In genomic region chr4:151985886-151986285, GRCm38 (mm10) we compare ENCODE assay signal across 10 mouse cellular contexts. TPM values are rescaled to one million over a fixed set of nuclear protein-coding genes. Genes with fewer than 3 reads are reported as not detected.
DNase-seq lines count a peak whose midpoint lies in the region; ATAC-seq and TF ChIP-seq lines count a peak whose summit lies in the region.
"Had no signal": no experiment of that assay in that cellular context is flagged by ENCODE, and none has a peak within 500 bp of the region (broad histone marks: within the 10 kb centered on the region; RNA-seq: fewer than 3 reads in every experiment).

No protein-coding gene starts in this region.

- peaks cover 7% of the 10 kb centered on the region for H3K4me1 ChIP-seq in lung, embryonic 14.5 days (ENCODE audit: insufficient read depth)
- H3K4me1 ChIP-seq in lung, adult 2 months (ENCODE audit: control insufficient read depth, insufficient read depth, low read length), result peaks cover 4% of the 10 kb centered on the region
- peaks cover 23% of the 10 kb centered on the region for H3K4me1 ChIP-seq in cerebellum, adult 2 months (ENCODE audit: control insufficient read depth, insufficient read depth, low read length)
- H3K4me1 ChIP-seq in intestine, embryonic 16.5 days (ENCODE audit: control insufficient read depth, insufficient read depth, low read length), result peaks cover 25% of the 10 kb centered on the region
- H3K4me1 ChIP-seq in stomach, embryonic 15.5 days, result peaks cover 35% of the 10 kb centered on the region

- no peak for ATAC-seq in lung, embryonic 14.5 days (ENCODE audit: insufficient read depth)
- ATAC-seq in intestine, embryonic 16.5 days, result peak; percentile 35; the same call in 1 of the 2 replicates
- 0 out of 2 replicates have a peak, but pooled peaks have one; percentile 18 for ATAC-seq in stomach, embryonic 15.5 days (ENCODE audit: insufficient read depth, low FRiP score, low read depth)
- ATAC-seq: forebrain, embryonic 16.5 days; Patski had no signal

- H3K27me3 ChIP-seq in lung, embryonic 14.5 days (ENCODE audit: insufficient read depth, low read length), result no peaks in the 10 kb centered on the region
- H3K27me3 ChIP-seq in cerebellum, adult 2 months (ENCODE audit: control insufficient read depth, insufficient read depth, low read length), result no peaks in the 10 kb centered on the region
- no peaks in the 10 kb centered on the region for H3K27me3 ChIP-seq in intestine, embryonic 16.5 days (replicated peaks; ENCODE audit: control insufficient read depth, insufficient read depth, low read length)
- H3K27me3 ChIP-seq in stomach, embryonic 15.5 days (replicated peaks), result no peaks in the 10 kb centered on the region
- H3K27me3 ChIP-seq: megakaryocyte, embryonic 14.5 days; Patski had no signal

- peak; percentile 9; the same call in 1 of the 2 replicates for TF ChIP-seq CTCF in lung, embryonic 14.5 days (IDR thresholded peaks at IDR 0.05; ENCODE audit: low read depth)
- no peak for TF ChIP-seq CTCF in lung, adult 2 months (IDR thresholded peaks at IDR 0.05; ENCODE audit: insufficient read depth, low read length)
- TF ChIP-seq CTCF in cerebellum, adult 2 months (IDR thresholded peaks at IDR 0.05; ENCODE audit: borderline replicate concordance, insufficient read depth, low read depth, low read length), result peak; percentile 16; the same call in 1 of the 2 replicates

- WGBS in lung, embryonic 14.5 days, result 27% methylated on average over 10 of the region's 10 CpGs
- WGBS in lung, adult 2 months, result 45% methylated on average over 10 of the region's 10 CpGs
- 6% methylated on average over 10 of the region's 10 CpGs for WGBS in cerebellum, adult 2 months
- 26% methylated on average over 10 of the region's 10 CpGs for WGBS in intestine, embryonic 16.5 days
- 29% methylated on average over 10 of the region's 10 CpGs for WGBS in stomach, embryonic 15.5 days

- H3K9ac ChIP-seq in lung, embryonic 14.5 days, result no peak overlapping the region; the same call in 1 of the 2 replicates
- H3K9ac ChIP-seq in intestine, embryonic 16.5 days (ENCODE audit: low read depth, low read length), result no peak overlapping the region; the same call in 1 of the 2 replicates
- no peak overlapping the region for H3K9ac ChIP-seq in stomach, embryonic 15.5 days

- DNase-seq in lung, embryonic 14.5 days, result no peak
- no peak for DNase-seq in lung, adult 2 months
- peak; percentile 72 to 83 for DNase-seq in cerebellum, adult 2 months
- no peak for DNase-seq in layer of hippocampus, adult 8-10 months (ENCODE audit: low spot score in 2 of 2)
- no peak for DNase-seq in left cerebral cortex, postnatal 14 days (ENCODE audit: low spot score in 2 of 2)

- no peak overlapping the region for H3K4me3 ChIP-seq in lung, embryonic 14.5 days (ENCODE audit: low read depth, low read length)
- H3K4me3 ChIP-seq in lung, adult 2 months (replicated peaks; ENCODE audit: extremely low read depth, low read depth, low read length), result no peak overlapping the region
- H3K4me3 ChIP-seq in cerebellum, adult 2 months (replicated peaks; ENCODE audit: insufficient read depth, low read depth, low read length), result peak overlapping the region; percentile 24
- H3K4me3 ChIP-seq in intestine, embryonic 16.5 days (ENCODE audit: low read length), result no peak overlapping the region
- no peak overlapping the region for H3K4me3 ChIP-seq in stomach, embryonic 15.5 days (replicated peaks)

- H3K9me3 ChIP-seq in lung, embryonic 14.5 days (ENCODE audit: low read depth, low read length), result no peaks in the 10 kb centered on the region
- H3K9me3 ChIP-seq in intestine, embryonic 16.5 days (ENCODE audit: control insufficient read depth, low read length), result no peaks in the 10 kb centered on the region
- no peaks in the 10 kb centered on the region for H3K9me3 ChIP-seq in stomach, embryonic 15.5 days
- H3K9me3 ChIP-seq: megakaryocyte, embryonic 14.5 days had no signal

- H3K4me2 ChIP-seq in lung, embryonic 14.5 days, result no peak overlapping the region
- H3K4me2 ChIP-seq in intestine, embryonic 16.5 days (ENCODE audit: low read depth, low read length), result 0 out of 2 replicates have a peak overlapping the region, but pooled peaks have one; percentile 7
- no peak overlapping the region for H3K4me2 ChIP-seq in stomach, embryonic 15.5 days

- intact Hi-C loops in left cerebral cortex, postnatal 14 days (cut with DNase I), result loop anchor here (5.0 kb wide), 1 partner anchor 36 kb away; no protein-coding TSS in a partner anchor

- peaks cover 49% of the 10 kb centered on the region for H3K36me3 ChIP-seq in lung, embryonic 14.5 days (ENCODE audit: insufficient read depth)
- peaks cover 7% of the 10 kb centered on the region; the same call in 1 of the 2 replicates for H3K36me3 ChIP-seq in intestine, embryonic 16.5 days (ENCODE audit: control insufficient read depth, insufficient read depth, low read length)
- peaks cover 12% of the 10 kb centered on the region; the same call in 1 of the 2 replicates for H3K36me3 ChIP-seq in stomach, embryonic 15.5 days

- no peak for TF ChIP-seq POLR2A in lung, adult 2 months (IDR thresholded peaks at IDR 0.05; ENCODE audit: borderline replicate concordance, extremely low read depth, low read depth, low read length)
- TF ChIP-seq POLR2A in cerebellum, adult 2 months (IDR thresholded peaks at IDR 0.05; ENCODE audit: borderline replicate concordance, insufficient read depth, low read length), result 0 out of 2 replicates have a peak, but pooled peaks have one; percentile 21

- no peak overlapping the region; the same call in 1 of the 2 replicates for H3K27ac ChIP-seq in lung, embryonic 14.5 days (ENCODE audit: low read depth)
- H3K27ac ChIP-seq in cerebellum, adult 2 months (ENCODE audit: insufficient read depth, low read length), result peak overlapping the region; percentile 29
- 0 out of 2 replicates have a peak overlapping the region, but pooled peaks have one; percentile 36 for H3K27ac ChIP-seq in intestine, embryonic 16.5 days (ENCODE audit: low read length)
- no peak overlapping the region for H3K27ac ChIP-seq in stomach, embryonic 15.5 days

RNA-seq across cellular contexts. Expression of gene Thap3, which starts 2.9 kb away (rescaled TPM):
- polyA plus RNA-seq in lung, embryonic 14.5 days (2014; fragmentation: Nextera tagmentation; extraction: Ambion mirVana), result 27.2 and 31.2 TPM in 2 replicates
- polyA plus RNA-seq in lung, adult 2 months (2012; rRNA removed), result 64.2 and 72.5 TPM in 2 replicates
- polyA plus RNA-seq in cerebellum, adult 2 months (2012; rRNA removed), result 42.7 and 43.3 TPM in 2 replicates
- 27.0 and 29.0 TPM in 2 replicates for polyA plus RNA-seq in intestine, embryonic 16.5 days (2015; fragmentation: Nextera tagmentation; extraction: Ambion mirVana)
- polyA plus RNA-seq in stomach, embryonic 15.5 days (2015; fragmentation: Nextera tagmentation; extraction: Ambion mirVana), result 39.4 and 39.7 TPM in 2 replicates
- total RNA-seq in layer of hippocampus, adult 8-10 months (2022), result 10 to 100 TPM; 22.0 to 32.0 (median 30.5) TPM
- total RNA-seq in left cerebral cortex, postnatal 14 days (2021), result 10 to 100 TPM; 16.1 to 19.3 TPM

RNA-seq across cellular contexts. Expression of gene Phf13, which starts 10.2 kb away (rescaled TPM):
- polyA plus RNA-seq in lung, embryonic 14.5 days (2014; fragmentation: Nextera tagmentation; extraction: Ambion mirVana), result 28.4 and 32.3 TPM in 2 replicates
- polyA plus RNA-seq in lung, adult 2 months (2012; rRNA removed), result 8.9 TPM in 2 replicates
- polyA plus RNA-seq in cerebellum, adult 2 months (2012; rRNA removed), result 7.3 and 8.3 TPM in 2 replicates
- 15.5 and 16.7 TPM in 2 replicates for polyA plus RNA-seq in intestine, embryonic 16.5 days (2015; fragmentation: Nextera tagmentation; extraction: Ambion mirVana)
- polyA plus RNA-seq in stomach, embryonic 15.5 days (2015; fragmentation: Nextera tagmentation; extraction: Ambion mirVana), result 22.1 and 23.4 TPM in 2 replicates
- total RNA-seq in layer of hippocampus, adult 8-10 months (2022), result 10 to 100 TPM; 11.2 to 17.0 (median 13.4) TPM
- total RNA-seq in left cerebral cortex, postnatal 14 days (2021), result 10 to 100 TPM; 14.2 to 14.4 TPM

RNA-seq across cellular contexts. Expression of gene Klhl21, which starts 22.7 kb away (rescaled TPM):
- 10.3 and 10.6 TPM in 2 replicates for polyA plus RNA-seq in lung, embryonic 14.5 days (2014; fragmentation: Nextera tagmentation; extraction: Ambion mirVana)
- 43.6 and 48.6 TPM in 2 replicates for polyA plus RNA-seq in lung, adult 2 months (2012; rRNA removed)
- polyA plus RNA-seq in cerebellum, adult 2 months (2012; rRNA removed), result 14.5 and 14.7 TPM in 2 replicates
- polyA plus RNA-seq in intestine, embryonic 16.5 days (2015; fragmentation: Nextera tagmentation; extraction: Ambion mirVana), result 7.4 and 8.3 TPM in 2 replicates
- polyA plus RNA-seq in stomach, embryonic 15.5 days (2015; fragmentation: Nextera tagmentation; extraction: Ambion mirVana), result 13.5 and 14.0 TPM in 2 replicates
- total RNA-seq in layer of hippocampus, adult 8-10 months (2022), result 10 to 100 TPM; 19.3 to 24.2 (median 22.0) TPM
- total RNA-seq in left cerebral cortex, postnatal 14 days (2021), result 10 to 100 TPM; 12.7 to 13.4 TPM

RNA-seq across cellular contexts. Expression of gene Zbtb48, which starts 41.6 kb away (rescaled TPM):
- polyA plus RNA-seq in lung, embryonic 14.5 days (2014; fragmentation: Nextera tagmentation; extraction: Ambion mirVana), result 22.7 and 26.8 TPM in 2 replicates
- polyA plus RNA-seq in lung, adult 2 months (2012; rRNA removed), result 15.9 and 21.6 TPM in 2 replicates
- polyA plus RNA-seq in cerebellum, adult 2 months (2012; rRNA removed), result 20.1 and 24.3 TPM in 2 replicates
- 13.5 and 16.6 TPM in 2 replicates for polyA plus RNA-seq in intestine, embryonic 16.5 days (2015; fragmentation: Nextera tagmentation; extraction: Ambion mirVana)
- 16.8 and 17.6 TPM in 2 replicates for polyA plus RNA-seq in stomach, embryonic 15.5 days (2015; fragmentation: Nextera tagmentation; extraction: Ambion mirVana)
- total RNA-seq in layer of hippocampus, adult 8-10 months (2022), result 10 to 100 TPM; 13.8 to 17.6 (median 15.8) TPM
- total RNA-seq in left cerebral cortex, postnatal 14 days (2021), result 10 to 100 TPM; 11.5 to 13.2 TPM

RNA-seq across cellular contexts. Expression of gene Dnajc11, which starts 52.4 kb away (rescaled TPM):
- 65.9 and 66.6 TPM in 2 replicates for polyA plus RNA-seq in lung, embryonic 14.5 days (2014; fragmentation: Nextera tagmentation; extraction: Ambion mirVana)
- 30.8 and 45.8 TPM in 2 replicates for polyA plus RNA-seq in lung, adult 2 months (2012; rRNA removed)
- 73.2 and 77.0 TPM in 2 replicates for polyA plus RNA-seq in cerebellum, adult 2 months (2012; rRNA removed)
- polyA plus RNA-seq in intestine, embryonic 16.5 days (2015; fragmentation: Nextera tagmentation; extraction: Ambion mirVana), result 71.0 and 73.6 TPM in 2 replicates
- polyA plus RNA-seq in stomach, embryonic 15.5 days (2015; fragmentation: Nextera tagmentation; extraction: Ambion mirVana), result 55.2 and 67.3 TPM in 2 replicates
- total RNA-seq in layer of hippocampus, adult 8-10 months (2022), result 10 to 100 TPM; 61.3 to 76.2 (median 66.3) TPM
- total RNA-seq in left cerebral cortex, postnatal 14 days (2021), result 10 to 100 TPM; 70.8 to 74.7 TPM

Comparison
In these comparisons a context has a peak if more than half of its experiments do, and no peak if none do; other contexts are left out.
1. DNase-seq: peak in cerebellum, adult 2 months (2 of 2); none in lung, embryonic 14.5 days (single experiment), lung, adult 2 months (single experiment), layer of hippocampus, adult 8-10 months (0 of 2) and left cerebral cortex, postnatal 14 days (0 of 2).
2. H3K27ac ChIP-seq: peak in cerebellum, adult 2 months (single experiment) and intestine, embryonic 16.5 days (single experiment); none in lung, embryonic 14.5 days (single experiment) and stomach, embryonic 15.5 days (single experiment).